Mouse (Mus musculus): Measurements from ENCODE around the gene Ifitm6.

The Ifitm6 gene

GRCm38 (mm10) chr7:141008938-141009660 is 8.6 kb downstream of the Ifitm6 start:
- 13% methylated on average over 20 of the region's 20 CpGs for WGBS

- 27% methylated on average over 7 of the region's 7 CpGs for WGBS
Observed at GRCm38 (mm10) chr7:141008312-141008761, 9.4 kb downstream of the Ifitm6 start.

GRCm38 (mm10) chr7:141006914-141007313 is 10.8 kb downstream of the Ifitm6 start:
- WGBS: 32% methylated on average over 5 of the region's 5 CpGs

GRCm38 (mm10) chr7:141006446-141006845 is 11.3 kb downstream of the Ifitm6 start:
- 91% methylated on average over 6 of the region's 6 CpGs for WGBS

GRCm38 (mm10) chr7:141003248-141004010 is 14.3 kb downstream of the Ifitm6 start:
- 85% methylated on average over 5 of the region's 5 CpGs for WGBS

- 83% methylated on average over 15 of the region's 15 CpGs for WGBS
Observed at GRCm38 (mm10) chr7:141000881-141001708, 16.6 kb downstream of the Ifitm6 start.

GRCm38 (mm10) chr7:140998853-140999700 is 18.6 kb downstream of the Ifitm6 start:
- 86% methylated on average over 11 of the region's 11 CpGs for WGBS

- WGBS: 74% methylated on average over 1 of the region's 1 CpGs
Observed at GRCm38 (mm10) chr7:140997817-140998216, 19.9 kb downstream of the Ifitm6 start.

GRCm38 (mm10) chr7:140991117-140991689 is 26.5 kb downstream of the Ifitm6 start:
- 83% methylated on average over 14 of the region's 14 CpGs for WGBS

- WGBS: 70% methylated on average over 5 of the region's 5 CpGs
Observed at GRCm38 (mm10) chr7:140990622-140991021, 27.1 kb downstream of the Ifitm6 start.

- 79% methylated on average over 6 of the region's 6 CpGs for WGBS
Observed at GRCm38 (mm10) chr7:140990185-140990584, 27.5 kb downstream of the Ifitm6 start.

GRCm38 (mm10) chr7:140989022-140989421 is 28.7 kb downstream of the Ifitm6 start:
- 67% methylated on average over 4 of the region's 4 CpGs for WGBS

- WGBS: 69% methylated on average over 17 of the region's 17 CpGs
Observed at GRCm38 (mm10) chr7:140987182-140988138, 30.3 kb downstream of the Ifitm6 start.

GRCm38 (mm10) chr7:140982971-140983370 is 34.8 kb downstream of the Ifitm6 start:
- 92% methylated on average over 7 of the region's 7 CpGs for WGBS

- 93% methylated on average over 8 of the region's 8 CpGs for WGBS
Observed at GRCm38 (mm10) chr7:140981704-140982103, 36.0 kb downstream of the Ifitm6 start.

- WGBS: 91% methylated on average over 9 of the region's 9 CpGs
Observed at GRCm38 (mm10) chr7:140976720-140977119, 41.0 kb downstream of the Ifitm6 start.

GRCm38 (mm10) chr7:140975465-140975864 is 42.3 kb downstream of the Ifitm6 start:
- WGBS: 53% methylated on average over 3 of the region's 3 CpGs

- WGBS: 46% methylated on average over 9 of the region's 9 CpGs
Observed at GRCm38 (mm10) chr7:140974940-140975339, 42.8 kb downstream of the Ifitm6 start.

GRCm38 (mm10) chr7:140973396-140974165 is 44.1 kb downstream of the Ifitm6 start:
- WGBS: 41% methylated on average over 14 of the region's 14 CpGs
